ENCODE assay signal across 29 mouse cellular contexts in genomic region chr17:76625976-76626375, GRCm38 (mm10).
DNase-seq lines count a peak whose midpoint lies in the region; ATAC-seq and TF ChIP-seq lines count a peak whose summit lies in the region.
"Had no signal": no experiment of that assay in that cellular context is flagged by ENCODE, and none has a peak within 500 bp of the region (broad histone marks: within the 10 kb centered on the region; RNA-seq: fewer than 3 reads in every experiment).

No protein-coding gene starts in this region.

- H3K36me3 ChIP-seq in forebrain, embryonic 16.5 days (ENCODE audit: control insufficient read depth, insufficient read depth): no peaks in the 10 kb centered on the region
- no peaks in the 10 kb centered on the region for H3K36me3 ChIP-seq in forebrain, embryonic 12.5 days (replicated peaks)
- no peaks in the 10 kb centered on the region for H3K36me3 ChIP-seq in midbrain, embryonic 13.5 days
- no peaks in the 10 kb centered on the region for H3K36me3 ChIP-seq in lung, postnatal 0 days (ENCODE audit: insufficient read depth, low read length)
- H3K36me3 ChIP-seq: embryonic facial prominence, embryonic 12.5 days; forebrain, embryonic 15.5 days; G1E; heart, embryonic 13.5 days had no signal

- no peak overlapping the region for H3K27ac ChIP-seq in forebrain, embryonic 16.5 days (ENCODE audit: low read length)
- no peak overlapping the region for H3K27ac ChIP-seq in forebrain, embryonic 12.5 days
- H3K27ac ChIP-seq in midbrain, embryonic 13.5 days: no peak overlapping the region
- H3K27ac ChIP-seq in lung, postnatal 0 days (ENCODE audit: low read length): no peak overlapping the region
- H3K27ac ChIP-seq: embryonic facial prominence, embryonic 12.5 days; forebrain, embryonic 15.5 days; heart, adult 2 months; heart, embryonic 13.5 days; hindbrain, postnatal 0 days; left cerebral cortex, adult 2 months; liver, embryonic 14.5 days had no signal

- H3K9ac ChIP-seq in forebrain, embryonic 16.5 days (replicated peaks; ENCODE audit: low read depth, low read length): no peak overlapping the region
- H3K9ac ChIP-seq in forebrain, embryonic 12.5 days: no peak overlapping the region
- H3K9ac ChIP-seq in midbrain, embryonic 13.5 days (replicated peaks): no peak overlapping the region
- H3K9ac ChIP-seq in lung, postnatal 0 days (replicated peaks; ENCODE audit: low read depth): no peak overlapping the region
- H3K9ac ChIP-seq: embryonic facial prominence, embryonic 12.5 days; forebrain, embryonic 15.5 days; heart, embryonic 13.5 days; liver, embryonic 14.5 days; lung, embryonic 14.5 days had no signal

- TF ChIP-seq EP300 in lung, postnatal 0 days (IDR thresholded peaks at IDR 0.05): no peak

- peak; percentile 23 for DNase-seq in brain, embryonic 14.5 days (ENCODE audit: low read depth)
- DNase-seq in layer of hippocampus, adult 8-10 months (ENCODE audit: low spot score in 2 of 2): peak; percentile 69 to 74
- peak; percentile 55 to 60 for DNase-seq in layer of hippocampus, postnatal 36 days
- no peak for DNase-seq in lung, postnatal 0 days (ENCODE audit: low spot score)
- no peak for DNase-seq in retina, postnatal 1 day
- DNase-seq: cerebellum, adult 9-11 months; gastrocnemius, postnatal 36 days; heart, adult 2 months; heart, postnatal 14 days; kidney, adult 9 months; kidney, postnatal 14 days; lung, embryonic 14.5 days; lung, postnatal 36 days; midbrain, embryonic 14.5 days; thymus, postnatal 4 days had no signal

- H3K4me3 ChIP-seq in forebrain, embryonic 16.5 days (replicated peaks; ENCODE audit: low read length): no peak overlapping the region
- H3K4me3 ChIP-seq in forebrain, embryonic 12.5 days (replicated peaks): no peak overlapping the region
- no peak overlapping the region for H3K4me3 ChIP-seq in midbrain, embryonic 13.5 days (replicated peaks)
- no peak overlapping the region for H3K4me3 ChIP-seq in lung, postnatal 0 days (ENCODE audit: low read depth, low read length)
- H3K4me3 ChIP-seq: embryonic facial prominence, embryonic 12.5 days; forebrain, embryonic 15.5 days; heart, adult 2 months; heart, embryonic 13.5 days; left cerebral cortex, adult 2 months; megakaryocyte, embryonic 14.5 days had no signal

- H3K27me3 ChIP-seq in forebrain, embryonic 16.5 days (replicated peaks; ENCODE audit: control insufficient read depth, insufficient read depth, low read length): no peaks in the 10 kb centered on the region
- H3K27me3 ChIP-seq in forebrain, embryonic 12.5 days: no peaks in the 10 kb centered on the region
- no peaks in the 10 kb centered on the region for H3K27me3 ChIP-seq in midbrain, embryonic 13.5 days
- H3K27me3 ChIP-seq in lung, postnatal 0 days (replicated peaks; ENCODE audit: insufficient read depth, low read length): no peaks in the 10 kb centered on the region
- H3K27me3 ChIP-seq: CH12.LX; embryonic facial prominence, embryonic 12.5 days; forebrain, embryonic 15.5 days; heart, embryonic 13.5 days; megakaryocyte, embryonic 14.5 days; Patski had no signal

- H3K4me1 ChIP-seq in forebrain, embryonic 16.5 days (replicated peaks; ENCODE audit: control insufficient read depth, insufficient read depth, low read length): no peaks in the 10 kb centered on the region
- no peaks in the 10 kb centered on the region for H3K4me1 ChIP-seq in forebrain, embryonic 12.5 days
- H3K4me1 ChIP-seq in midbrain, embryonic 13.5 days (replicated peaks): no peaks in the 10 kb centered on the region
- H3K4me1 ChIP-seq in lung, postnatal 0 days (ENCODE audit: insufficient read depth, low read depth, low read length): no peaks in the 10 kb centered on the region
- H3K4me1 ChIP-seq: embryonic facial prominence, embryonic 12.5 days; forebrain, embryonic 15.5 days; heart, embryonic 13.5 days; megakaryocyte, embryonic 14.5 days had no signal

- ATAC-seq in forebrain, embryonic 16.5 days: peak; percentile 43; the same call in 1 of the 2 replicates
- no peak for ATAC-seq in forebrain, embryonic 12.5 days (ENCODE audit: low FRiP score)
- no peak for ATAC-seq in midbrain, embryonic 13.5 days
- ATAC-seq in lung, postnatal 0 days: no peak
- ATAC-seq: forebrain, embryonic 15.5 days; hindbrain, postnatal 0 days; intestine, embryonic 16.5 days; Patski had no signal

- WGBS in forebrain, embryonic 16.5 days: 77% methylated on average over 7 of the region's 7 CpGs
- 86% methylated on average over 7 of the region's 7 CpGs for WGBS in forebrain, embryonic 12.5 days
- 87% methylated on average over 7 of the region's 7 CpGs for WGBS in midbrain, embryonic 13.5 days
- 82% methylated on average over 7 of the region's 7 CpGs for WGBS in lung, postnatal 0 days

- H3K9me3 ChIP-seq in forebrain, embryonic 16.5 days (ENCODE audit: control insufficient read depth, low read length): no peaks in the 10 kb centered on the region
- H3K9me3 ChIP-seq in forebrain, embryonic 12.5 days: no peaks in the 10 kb centered on the region
- H3K9me3 ChIP-seq in midbrain, embryonic 13.5 days: no peaks in the 10 kb centered on the region
- H3K9me3 ChIP-seq in lung, postnatal 0 days (ENCODE audit: low read length): no peaks in the 10 kb centered on the region
- H3K9me3 ChIP-seq: embryonic facial prominence, embryonic 12.5 days; forebrain, embryonic 15.5 days; heart, embryonic 13.5 days; megakaryocyte, embryonic 14.5 days had no signal

- H3K4me2 ChIP-seq in forebrain, embryonic 16.5 days (ENCODE audit: low read length): no peak overlapping the region
- no peak overlapping the region for H3K4me2 ChIP-seq in forebrain, embryonic 12.5 days
- H3K4me2 ChIP-seq in midbrain, embryonic 13.5 days (replicated peaks): no peak overlapping the region
- no peak overlapping the region for H3K4me2 ChIP-seq in lung, postnatal 0 days (replicated peaks; ENCODE audit: low read depth, low read length)
- H3K4me2 ChIP-seq: embryonic facial prominence, embryonic 12.5 days; forebrain, embryonic 15.5 days; heart, embryonic 13.5 days; lung, embryonic 14.5 days had no signal

- TF ChIP-seq CTCF in brain, embryonic 14.5 days (IDR thresholded peaks at IDR 0.05; ENCODE audit: borderline replicate concordance, extremely low read depth, insufficient read depth, insufficient read length): no peak
- no peak for TF ChIP-seq CTCF in lung, postnatal 0 days (IDR thresholded peaks at IDR 0.05)

- TF ChIP-seq POLR2A in brain, embryonic 14.5 days (IDR thresholded peaks at IDR 0.05; ENCODE audit: borderline replicate concordance, extremely low read depth, insufficient read depth, insufficient read length, poor library complexity, severe bottlenecking): no peak

Comparison
In these comparisons a context has a peak if more than half of its experiments do, and no peak if none do; other contexts are left out.
1. DNase-seq: peak in brain, embryonic 14.5 days (single experiment), layer of hippocampus, adult 8-10 months (2 of 2) and layer of hippocampus, postnatal 36 days (2 of 2); none in lung, postnatal 0 days (single experiment) and retina, postnatal 1 day (single experiment).